Mouse (Mus musculus): ENCODE results near the gene Il4. TPM values are rescaled to one million over a fixed set of nuclear protein-coding genes. Genes with fewer than 3 reads are reported as not detected.
"Not testable (repeated sequence)": the region's sequence is repeated elsewhere in the genome, so short reads cannot be mapped to it uniquely, and the experiment has no call there.

Gene Il4
- total and polyA plus RNA-seq, 3 experiments, result 0.27 TPM; not detected in 2

DNA sequence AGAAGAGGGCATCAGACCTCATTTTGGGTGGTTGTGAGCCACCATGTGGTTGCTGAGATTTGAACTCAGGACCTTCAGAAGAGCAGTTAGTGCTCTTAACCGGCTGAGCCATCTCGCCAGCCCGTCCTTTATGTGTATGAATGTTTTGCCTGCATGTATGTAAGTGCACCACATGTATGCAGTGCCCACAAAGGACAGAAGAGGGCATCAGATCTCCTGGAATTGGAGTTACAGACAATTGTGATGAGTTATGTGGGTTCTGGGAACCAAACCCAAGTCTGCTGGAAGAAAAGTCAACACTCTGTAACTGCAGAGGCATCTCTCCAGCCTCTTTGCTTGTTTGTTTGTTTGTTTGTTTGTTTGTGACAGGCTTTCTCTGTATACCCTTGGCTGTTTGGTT lies 37.9 kb downstream of the Il4 start:
- Histone ChIP-seq H3K27me3 (ENCODE audit: control insufficient read depth, insufficient read depth, low read length) (no peaks in the 10 kb centered on the region), H3K27ac (no peak overlapping the region), H3K9ac (ENCODE audit: low read depth, low read length) (no peak overlapping the region), H3K36me3 (ENCODE audit: control insufficient read depth, insufficient read depth, low read length) (no peaks in the 10 kb centered on the region), H3K4me3 (no peak overlapping the region), H3K79me2 (replicated peaks; ENCODE audit: control insufficient read depth, insufficient read depth, low read length) (no peaks in the 10 kb centered on the region), H3K4me1 (ENCODE audit: control insufficient read depth, insufficient read depth, low read length) (no peaks in the 10 kb centered on the region; the same call in 1 of the 2 replicates)
- TF ChIP-seq POLR2A (IDR thresholded peaks at IDR 0.05; ENCODE audit: insufficient read depth, low read depth, low read length) (no peak), CTCF (IDR thresholded peaks at IDR 0.05) (0 out of 2 replicates have a peak, but pooled peaks have one; percentile 9)
- WGBS, result over 99% methylated on average over 3 of the region's 3 CpGs
- intact Hi-C loops (cut with DNase I), result no loop called here
- no peak for DNase-seq

- Histone ChIP-seq H3K4me1 (ENCODE audit: control insufficient read depth, insufficient read depth, low read length) (peaks cover 1% of the 10 kb centered on the region; the same call in 1 of the 2 replicates), H3K9ac (ENCODE audit: low read depth, low read length) (peak within 1 kb of the TSS; percentile 89), H3K27ac (peak within 1 kb of the TSS; percentile 62), H3K27me3 (ENCODE audit: control insufficient read depth, insufficient read depth, low read length) (no peaks in the 10 kb centered on the region), H3K4me3 (peak within 1 kb of the TSS; percentile 73), H3K79me2 (replicated peaks; ENCODE audit: control insufficient read depth, insufficient read depth, low read length) (peaks cover 1% of the 10 kb centered on the region; the same call in 1 of the 2 replicates), H3K36me3 (ENCODE audit: control insufficient read depth, insufficient read depth, low read length) (no peaks in the 10 kb centered on the region)
- TF ChIP-seq CTCF (IDR thresholded peaks at IDR 0.05) (no peak), POLR2A (IDR thresholded peaks at IDR 0.05; ENCODE audit: insufficient read depth, low read depth, low read length) (peak; percentile 64), EP300 (IDR thresholded peaks at IDR 0.05; ENCODE audit: insufficient read depth, low read depth, low read length) (no peak)
- peak; percentile 96 for DNase-seq
- under 1% methylated on average over 68 of the region's 69 CpGs for WGBS
- intact Hi-C loops (cut with DNase I), result loop anchor here (5.0 kb wide), 2 partner anchors 45 to 100 kb away; no protein-coding TSS in a partner anchor
Observed at GRCm38 (mm10) chr11:53567224-53568014, 51.0 kb downstream of the Il4 start, which contains the start of gene Kif3a. Gene Kif3a, plus strand, starts transcription at chr11:53567379.

- WGBS, result 81% methylated on average over 4 of the region's 4 CpGs
- H3K27me3 ChIP-seq (ENCODE audit: control insufficient read depth, insufficient read depth, low read length), result no peaks in the 10 kb centered on the region
- peaks cover 1% of the 10 kb centered on the region; the same call in 1 of the 2 replicates for H3K79me2 ChIP-seq (replicated peaks; ENCODE audit: control insufficient read depth, insufficient read depth, low read length)
- intact Hi-C loops (cut with DNase I), result loop anchor here (5.0 kb wide), 2 partner anchors 44 to 99 kb away; no protein-coding TSS in a partner anchor
- no peak for TF ChIP-seq EP300 (IDR thresholded peaks at IDR 0.05; ENCODE audit: insufficient read depth, low read depth, low read length)
- no peak for TF ChIP-seq CTCF (IDR thresholded peaks at IDR 0.05)
- no peak for TF ChIP-seq POLR2A (IDR thresholded peaks at IDR 0.05; ENCODE audit: insufficient read depth, low read depth, low read length)
- peaks cover 1% of the 10 kb centered on the region; the same call in 1 of the 2 replicates for H3K4me1 ChIP-seq (ENCODE audit: control insufficient read depth, insufficient read depth, low read length)
- no peak overlapping the region for H3K9ac ChIP-seq (ENCODE audit: low read depth, low read length)
- H3K27ac ChIP-seq, result no peak overlapping the region
- no peaks in the 10 kb centered on the region for H3K36me3 ChIP-seq (ENCODE audit: control insufficient read depth, insufficient read depth, low read length)
- peak overlapping the region; percentile 73 for H3K4me3 ChIP-seq
- no peak for DNase-seq
Observed at GRCm38 (mm10) chr11:53566646-53567045, 51.8 kb downstream of the Il4 start.

GRCm38 (mm10) chr11:53561986-53562385 lies 56.5 kb downstream of the Il4 start:
- H3K4me3 ChIP-seq, result no peak overlapping the region
- 68% methylated on average over 2 of the region's 2 CpGs for WGBS
- H3K79me2 ChIP-seq (replicated peaks; ENCODE audit: control insufficient read depth, insufficient read depth, low read length), result no peaks in the 10 kb centered on the region
- H3K9ac ChIP-seq (ENCODE audit: low read depth, low read length), result no peak overlapping the region
- H3K4me1 ChIP-seq (ENCODE audit: control insufficient read depth, insufficient read depth, low read length), result no peaks in the 10 kb centered on the region; the same call in 1 of the 2 replicates
- H3K27ac ChIP-seq, result no peak overlapping the region
- H3K36me3 ChIP-seq (ENCODE audit: control insufficient read depth, insufficient read depth, low read length), result no peaks in the 10 kb centered on the region
- H3K27me3 ChIP-seq (ENCODE audit: control insufficient read depth, insufficient read depth, low read length), result no peaks in the 10 kb centered on the region
- TF ChIP-seq POLR2A (IDR thresholded peaks at IDR 0.05; ENCODE audit: insufficient read depth, low read depth, low read length) (no peak), CTCF (IDR thresholded peaks at IDR 0.05) (no peak), EP300 (IDR thresholded peaks at IDR 0.05; ENCODE audit: insufficient read depth, low read depth, low read length) (no peak)
- intact Hi-C loops (cut with DNase I), result loop anchor here (2.0 kb wide), 1 partner anchor 13 kb away; no protein-coding TSS in a partner anchor
- no peak for DNase-seq

DNA sequence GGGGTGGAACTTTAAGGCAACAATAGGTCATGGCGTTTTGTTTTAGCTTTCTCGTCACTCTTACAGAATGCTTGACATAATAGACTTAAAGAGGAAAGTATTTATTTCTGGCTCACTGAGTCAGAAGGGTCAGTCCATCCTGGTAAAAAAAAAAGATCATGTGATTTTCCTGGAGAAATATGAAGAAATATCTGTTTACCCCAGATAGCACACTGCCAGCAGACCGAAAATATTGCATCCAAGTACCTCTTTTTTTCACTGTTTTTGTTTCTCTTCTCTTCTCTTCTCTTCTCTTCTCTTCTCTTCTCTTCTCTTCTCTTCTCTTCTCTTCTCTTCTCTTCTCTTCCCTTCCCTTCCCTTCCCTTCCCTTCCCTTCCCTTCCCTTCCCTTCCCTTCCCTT lies 58.5 kb downstream of the Il4 start:
- DNase-seq; H3K27me3 ChIP-seq (ENCODE audit: control insufficient read depth, insufficient read depth, low read length); H3K9ac ChIP-seq (ENCODE audit: low read depth, low read length); intact Hi-C loops (cut with DNase I); H3K79me2 ChIP-seq (replicated peaks; ENCODE audit: control insufficient read depth, insufficient read depth, low read length); H3K4me3 ChIP-seq; H3K27ac ChIP-seq; H3K36me3 ChIP-seq (ENCODE audit: control insufficient read depth, insufficient read depth, low read length); H3K4me1 ChIP-seq (ENCODE audit: control insufficient read depth, insufficient read depth, low read length): not testable (repeated sequence)
- 59% methylated on average over 2 of the region's 3 CpGs for WGBS

DNA sequence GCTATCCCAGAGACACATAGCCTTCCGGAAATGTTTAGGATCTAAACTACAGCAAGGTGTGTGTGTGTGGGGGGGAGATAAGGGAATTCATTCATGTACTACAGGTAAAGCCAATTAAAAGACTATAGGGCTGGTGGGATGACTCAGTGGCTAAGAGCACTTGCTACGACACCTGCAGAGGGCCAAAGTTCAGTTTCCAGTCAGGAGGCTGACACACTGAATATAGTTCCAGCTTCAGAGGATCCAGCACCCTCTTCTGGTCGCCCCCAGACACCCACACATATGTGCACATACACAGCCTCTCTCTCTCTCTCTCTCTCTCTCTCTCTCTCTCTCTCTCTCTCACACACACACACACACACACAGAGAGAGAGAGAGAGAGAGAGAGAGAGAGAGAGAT lies 60.5 kb downstream of the Il4 start:
- 92% methylated on average over 2 of the region's 3 CpGs for WGBS
- not testable (repeated sequence) for H3K27me3 ChIP-seq (ENCODE audit: control insufficient read depth, insufficient read depth, low read length)

DNA sequence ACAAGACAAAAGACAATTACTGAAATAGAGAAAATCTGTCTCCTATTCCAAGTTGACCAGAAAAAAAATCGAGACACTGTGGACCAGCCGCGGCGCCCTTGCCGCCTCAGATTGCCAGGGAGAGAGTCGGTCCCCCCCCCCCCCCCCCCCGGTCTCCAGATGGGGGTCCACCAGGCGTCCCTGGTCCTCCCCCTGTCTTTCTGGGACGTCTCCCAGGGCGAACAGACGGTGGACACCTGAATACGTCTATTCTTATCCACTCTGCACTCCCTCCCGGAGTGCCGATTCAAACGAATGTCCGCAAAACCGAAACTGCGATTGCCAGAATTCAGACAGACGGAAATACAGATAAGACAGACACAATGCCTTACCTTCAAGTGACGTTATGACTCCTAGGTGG lies 61.9 kb downstream of the Il4 start:
- intact Hi-C loops (cut with DNase I); H3K27ac ChIP-seq: not testable (repeated sequence)
- 88% methylated on average over 14 of the region's 20 CpGs for WGBS

More for the DNA sequence above, 60.5 kb downstream of the Il4 start:
- H3K27ac ChIP-seq; H3K9ac ChIP-seq (ENCODE audit: low read depth, low read length); H3K4me1 ChIP-seq (ENCODE audit: control insufficient read depth, insufficient read depth, low read length); intact Hi-C loops (cut with DNase I); H3K4me3 ChIP-seq; H3K79me2 ChIP-seq (replicated peaks; ENCODE audit: control insufficient read depth, insufficient read depth, low read length); DNase-seq; H3K36me3 ChIP-seq (ENCODE audit: control insufficient read depth, insufficient read depth, low read length): not testable (repeated sequence)

More for the DNA sequence above, 61.9 kb downstream of the Il4 start:
- not testable (repeated sequence) for H3K36me3 ChIP-seq (ENCODE audit: control insufficient read depth, insufficient read depth, low read length); H3K4me3 ChIP-seq; H3K79me2 ChIP-seq (replicated peaks; ENCODE audit: control insufficient read depth, insufficient read depth, low read length); H3K27me3 ChIP-seq (ENCODE audit: control insufficient read depth, insufficient read depth, low read length); H3K4me1 ChIP-seq (ENCODE audit: control insufficient read depth, insufficient read depth, low read length); H3K9ac ChIP-seq (ENCODE audit: low read depth, low read length); DNase-seq
